Mouse (Mus musculus): Measurements from ENCODE around the gene Zcchc2.

DNA sequence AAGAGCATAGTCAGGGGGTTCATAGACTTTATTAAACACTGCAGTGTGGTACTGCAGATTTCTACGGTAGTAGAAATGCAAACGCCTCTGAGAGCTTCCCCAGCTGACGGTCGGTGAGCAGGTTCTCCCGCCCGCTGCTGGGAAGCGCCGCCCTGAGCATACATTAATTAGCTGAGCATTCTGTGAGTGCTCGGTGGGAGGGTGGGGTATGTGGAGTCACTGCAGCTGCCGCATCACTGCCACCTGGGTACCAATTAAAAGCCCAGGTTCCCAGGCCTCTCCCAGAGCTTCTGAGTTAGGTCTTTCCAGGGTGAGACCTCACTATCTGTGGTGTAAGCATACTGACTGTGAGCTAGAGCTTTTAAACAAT, 81.8 kb downstream of the Zcchc2 start:
- TF ChIP-seq CTCF (IDR thresholded peaks at IDR 0.05; ENCODE audit: extremely low read depth, insufficient read length, insufficient replicate concordance, low read depth, low read length): no peak
- no peak for TF ChIP-seq POLR2A (IDR thresholded peaks at IDR 0.05; ENCODE audit: low read depth, low read length)
